Mouse (Mus musculus): ENCODE results near the gene Eml2. TPM values are rescaled to one million over a fixed set of nuclear protein-coding genes. Genes with fewer than 3 reads are reported as not detected.

The Eml2 gene
- total RNA-seq, 1 experiment: 29.8 TPM

- H3K9ac ChIP-seq (ENCODE audit: insufficient read depth, low read depth, low read length, poor library complexity, severe bottlenecking): peak within 1 kb of the TSS; percentile 100
- H3K4me1 ChIP-seq (ENCODE audit: control insufficient read depth in 2 of 2, insufficient read depth in 2 of 2, low read length in 2 of 2, poor library complexity in 1 of 2): peaks cover 0 to 8% of the 10 kb centered on the region in 2 experiments; a peak in 2 of 4 replicates
- no peaks in the 10 kb centered on the region for H3K9me3 ChIP-seq (ENCODE audit: control insufficient read depth, insufficient read depth, low read depth, low read length)
- peak within 1 kb of the TSS; percentile 100 for H3K27ac ChIP-seq (ENCODE audit: insufficient read depth, low read depth, low read length, poor library complexity, severe bottlenecking)
- in situ Hi-C loops (cut with MboI; ENCODE audit: low sequenced_read_pairs in 2 of 2, unreplicated experiment in 2 of 2): no loop called here
- TF ChIP-seq MAFK (IDR thresholded peaks at IDR 0.05; ENCODE audit: insufficient read depth, low read depth, low read length) (0 out of 2 replicates have a peak, but pooled peaks have one; percentile 39), ZC3H11A (IDR thresholded peaks at IDR 0.05; ENCODE audit: borderline replicate concordance, low read depth, low read length) (no peak), HCFC1 (IDR thresholded peaks at IDR 0.05; ENCODE audit: borderline replicate concordance, insufficient read depth, low read length) (peak; percentile 38; the same call in 1 of the 2 replicates), ZNF384 (IDR thresholded peaks at IDR 0.05; ENCODE audit: low read depth, low read length) (no peak), CHD2 (IDR thresholded peaks at IDR 0.05; ENCODE audit: low read depth, low read length) (peak; percentile 94)
- H3K36me3 ChIP-seq (ENCODE audit: control insufficient read depth, insufficient read depth, low read length, poor library complexity, severe bottlenecking): peaks cover 6% of the 10 kb centered on the region; the same call in 1 of the 2 replicates
- DNase-seq (ENCODE audit: low read depth, low spot score): peak; percentile 99
- H3K4me3 ChIP-seq (ENCODE audit: insufficient read depth in 1 of 2, low read depth in 1 of 2, low read length in 2 of 2, poor library complexity in 1 of 2, severe bottlenecking in 1 of 2): peak within 1 kb of the TSS; percentile 97 to 98
Measured at GRCm38 (mm10) chr7:19227883-19228792, 51.9 kb downstream of the Eml2 start, which contains the start of gene Opa3. Gene Opa3, plus strand, starts transcription at chr7:19228334.

- H3K27ac ChIP-seq (ENCODE audit: insufficient read depth, low read depth, low read length, poor library complexity, severe bottlenecking): 0 out of 2 replicates have a peak overlapping the region, but pooled peaks have one; percentile 40
- H3K4me1 ChIP-seq (ENCODE audit: control insufficient read depth in 2 of 2, insufficient read depth in 2 of 2, low read length in 2 of 2, poor library complexity in 1 of 2): peaks cover 0 to 8% of the 10 kb centered on the region in 2 experiments; a peak in 2 of 4 replicates
- in situ Hi-C loops (cut with MboI; ENCODE audit: low sequenced_read_pairs in 2 of 2, unreplicated experiment in 2 of 2): no loop called here
- peak overlapping the region; percentile 93 for H3K9ac ChIP-seq (ENCODE audit: insufficient read depth, low read depth, low read length, poor library complexity, severe bottlenecking)
- peak overlapping the region; percentile 91 to 97 for H3K4me3 ChIP-seq (ENCODE audit: insufficient read depth in 1 of 2, low read depth in 1 of 2, low read length in 2 of 2, poor library complexity in 1 of 2, severe bottlenecking in 1 of 2)
- TF ChIP-seq MAFK (IDR thresholded peaks at IDR 0.05; ENCODE audit: insufficient read depth, low read depth, low read length) (no peak), CHD2 (IDR thresholded peaks at IDR 0.05; ENCODE audit: low read depth, low read length) (no peak), ZNF384 (IDR thresholded peaks at IDR 0.05; ENCODE audit: low read depth, low read length) (no peak), HCFC1 (IDR thresholded peaks at IDR 0.05; ENCODE audit: borderline replicate concordance, insufficient read depth, low read length) (no peak), ZC3H11A (IDR thresholded peaks at IDR 0.05; ENCODE audit: borderline replicate concordance, low read depth, low read length) (no peak)
- DNase-seq (ENCODE audit: low read depth, low spot score): no peak
- no peaks in the 10 kb centered on the region for H3K9me3 ChIP-seq (ENCODE audit: control insufficient read depth, insufficient read depth, low read depth, low read length)
- H3K36me3 ChIP-seq (ENCODE audit: control insufficient read depth, insufficient read depth, low read length, poor library complexity, severe bottlenecking): peaks cover 6% of the 10 kb centered on the region; the same call in 1 of the 2 replicates
Measured at GRCm38 (mm10) chr7:19228793-19229148, 52.5 kb downstream of the Eml2 start.

GRCm38 (mm10) chr7:19229404-19229803 lies 53.2 kb downstream of the Eml2 start:
- in situ Hi-C loops (cut with MboI; ENCODE audit: low sequenced_read_pairs in 2 of 2, unreplicated experiment in 2 of 2): no loop called here
- TF ChIP-seq CHD2 (IDR thresholded peaks at IDR 0.05; ENCODE audit: low read depth, low read length) (no peak), ZNF384 (IDR thresholded peaks at IDR 0.05; ENCODE audit: low read depth, low read length) (no peak), ZC3H11A (IDR thresholded peaks at IDR 0.05; ENCODE audit: borderline replicate concordance, low read depth, low read length) (no peak), HCFC1 (IDR thresholded peaks at IDR 0.05; ENCODE audit: borderline replicate concordance, insufficient read depth, low read length) (no peak), MAFK (IDR thresholded peaks at IDR 0.05; ENCODE audit: insufficient read depth, low read depth, low read length) (no peak)
- H3K9me3 ChIP-seq (ENCODE audit: control insufficient read depth, insufficient read depth, low read depth, low read length): no peaks in the 10 kb centered on the region
- H3K4me1 ChIP-seq (ENCODE audit: control insufficient read depth in 2 of 2, insufficient read depth in 2 of 2, low read length in 2 of 2, poor library complexity in 1 of 2): peaks cover 0 to 8% of the 10 kb centered on the region in 2 experiments; a peak in 2 of 4 replicates
- H3K4me3 ChIP-seq (ENCODE audit: insufficient read depth in 1 of 2, low read depth in 1 of 2, low read length in 2 of 2, poor library complexity in 1 of 2, severe bottlenecking in 1 of 2): peak overlapping the region; percentile 91 to 97
- no peak overlapping the region for H3K27ac ChIP-seq (ENCODE audit: insufficient read depth, low read depth, low read length, poor library complexity, severe bottlenecking)
- peaks cover 2% of the 10 kb centered on the region; the same call in 1 of the 2 replicates for H3K36me3 ChIP-seq (ENCODE audit: control insufficient read depth, insufficient read depth, low read length, poor library complexity, severe bottlenecking)
- no peak for DNase-seq (ENCODE audit: low read depth, low spot score)
- peak overlapping the region; percentile 93 for H3K9ac ChIP-seq (ENCODE audit: insufficient read depth, low read depth, low read length, poor library complexity, severe bottlenecking)

- no peak overlapping the region for H3K9ac ChIP-seq (ENCODE audit: insufficient read depth, low read depth, low read length, poor library complexity, severe bottlenecking)
- H3K9me3 ChIP-seq (ENCODE audit: control insufficient read depth, insufficient read depth, low read depth, low read length): no peaks in the 10 kb centered on the region
- H3K27ac ChIP-seq (ENCODE audit: insufficient read depth, low read depth, low read length, poor library complexity, severe bottlenecking): no peak overlapping the region
- TF ChIP-seq MAFK (IDR thresholded peaks at IDR 0.05; ENCODE audit: insufficient read depth, low read depth, low read length) (no peak), HCFC1 (IDR thresholded peaks at IDR 0.05; ENCODE audit: borderline replicate concordance, insufficient read depth, low read length) (no peak), CHD2 (IDR thresholded peaks at IDR 0.05; ENCODE audit: low read depth, low read length) (no peak), ZC3H11A (IDR thresholded peaks at IDR 0.05; ENCODE audit: borderline replicate concordance, low read depth, low read length) (no peak), ZNF384 (IDR thresholded peaks at IDR 0.05; ENCODE audit: low read depth, low read length) (no peak)
- no peak for DNase-seq (ENCODE audit: low read depth, low spot score)
- no peak overlapping the region for H3K4me3 ChIP-seq (ENCODE audit: insufficient read depth in 1 of 2, low read depth in 1 of 2, low read length in 2 of 2, poor library complexity in 1 of 2, severe bottlenecking in 1 of 2)
- in situ Hi-C loops (cut with MboI; ENCODE audit: low sequenced_read_pairs in 2 of 2, unreplicated experiment in 2 of 2): no loop called here
- peaks cover 2% of the 10 kb centered on the region; the same call in 1 of the 2 replicates for H3K36me3 ChIP-seq (ENCODE audit: control insufficient read depth, insufficient read depth, low read length, poor library complexity, severe bottlenecking)
- H3K4me1 ChIP-seq (ENCODE audit: control insufficient read depth in 2 of 2, insufficient read depth in 2 of 2, low read length in 2 of 2, poor library complexity in 1 of 2): peaks cover 0 to 7% of the 10 kb centered on the region in 2 experiments; a peak in 2 of 4 replicates
Measured at GRCm38 (mm10) chr7:19230041-19230580, 53.9 kb downstream of the Eml2 start.
